In the genomic region with DNA sequence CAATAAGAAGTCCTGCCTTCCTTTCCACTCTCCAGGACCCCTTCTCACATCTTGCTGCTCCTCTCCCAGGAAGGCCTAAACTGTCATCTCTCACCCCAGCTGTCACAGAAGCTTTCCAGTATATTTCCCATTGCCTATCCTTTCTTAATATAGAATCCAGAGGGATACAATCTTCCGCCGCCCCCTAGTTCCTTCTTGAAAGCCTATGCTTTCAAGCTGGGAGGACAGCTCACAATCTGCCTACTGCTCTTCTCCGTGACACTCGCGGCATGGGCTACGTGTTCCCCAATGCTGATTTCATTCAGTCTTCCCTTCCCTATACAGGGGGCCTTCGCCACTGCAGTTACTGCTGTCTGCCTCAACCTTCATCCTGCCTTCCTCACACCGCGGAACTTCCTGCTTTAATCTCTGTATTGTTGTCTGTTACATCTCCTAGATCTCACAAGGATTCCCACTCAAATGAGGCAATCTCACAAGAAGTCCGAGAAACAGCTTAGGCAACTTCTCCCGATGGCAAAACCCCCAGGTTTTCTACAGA, we compare ENCODE assay signal across 10 mouse cellular contexts.
"Had no signal": no experiment of that assay in that cellular context is flagged by ENCODE, and none has a peak within 500 bp of the region (broad histone marks: within the 10 kb centered on the region; RNA-seq: fewer than 3 reads in every experiment).

No protein-coding gene starts in this region.

- H3K36me3 ChIP-seq: kidney, embryonic 15.5 days; limb, embryonic 13.5 days; liver, embryonic 13.5 days; midbrain, embryonic 12.5 days had no signal

- ATAC-seq: midbrain, embryonic 16.5 days had no signal

- H3K4me3 ChIP-seq: kidney, embryonic 15.5 days; limb, embryonic 13.5 days; liver, embryonic 13.5 days; midbrain, embryonic 12.5 days had no signal

- H3K9me3 ChIP-seq: kidney, embryonic 15.5 days; limb, embryonic 13.5 days; liver, embryonic 13.5 days; midbrain, embryonic 12.5 days had no signal

- DNase-seq: kidney, adult 2 months; kidney, postnatal 14 days; left cerebral cortex, postnatal 4 days; liver, embryonic 13.5 days; lung, adult 18-20 months; thymus, postnatal 4 days had no signal

- H3K27me3 ChIP-seq: kidney, embryonic 15.5 days; limb, embryonic 13.5 days; liver, embryonic 13.5 days; midbrain, embryonic 12.5 days had no signal

- H3K27ac ChIP-seq: kidney, embryonic 15.5 days; limb, embryonic 13.5 days; liver, embryonic 13.5 days; midbrain, embryonic 12.5 days had no signal

- H3K4me2 ChIP-seq: kidney, embryonic 15.5 days; limb, embryonic 13.5 days; liver, embryonic 13.5 days; midbrain, embryonic 12.5 days had no signal

- H3K9ac ChIP-seq: kidney, embryonic 15.5 days; limb, embryonic 13.5 days; liver, embryonic 13.5 days; midbrain, embryonic 12.5 days had no signal
